Mouse (Mus musculus): ENCODE measurements around the gene Atxn3.
"Not testable (repeated sequence)": the region's sequence is repeated elsewhere in the genome, so short reads cannot be mapped to it uniquely, and the experiment has no call there.

Gene Atxn3

DNA sequence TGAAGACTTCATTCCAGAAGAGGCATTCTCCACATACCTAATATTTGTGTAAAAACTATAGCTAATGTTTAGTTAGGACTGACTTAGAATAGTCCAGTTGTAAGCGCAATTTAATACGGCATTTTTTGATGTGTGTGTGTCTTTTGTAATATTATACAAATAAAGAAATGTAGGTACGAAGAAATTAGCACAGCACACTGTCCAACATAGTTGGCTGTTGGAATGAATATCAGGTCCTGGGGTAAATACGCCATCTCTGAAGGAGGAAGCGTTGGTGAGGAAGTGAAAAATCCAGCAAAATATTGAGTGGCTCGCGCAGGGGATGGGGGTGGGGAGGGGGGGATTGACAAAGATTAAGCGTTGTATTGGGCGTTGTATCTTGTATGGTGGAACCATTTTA is 510 bp upstream of the Atxn3 start:
- no peak for DNase-seq

DNA sequence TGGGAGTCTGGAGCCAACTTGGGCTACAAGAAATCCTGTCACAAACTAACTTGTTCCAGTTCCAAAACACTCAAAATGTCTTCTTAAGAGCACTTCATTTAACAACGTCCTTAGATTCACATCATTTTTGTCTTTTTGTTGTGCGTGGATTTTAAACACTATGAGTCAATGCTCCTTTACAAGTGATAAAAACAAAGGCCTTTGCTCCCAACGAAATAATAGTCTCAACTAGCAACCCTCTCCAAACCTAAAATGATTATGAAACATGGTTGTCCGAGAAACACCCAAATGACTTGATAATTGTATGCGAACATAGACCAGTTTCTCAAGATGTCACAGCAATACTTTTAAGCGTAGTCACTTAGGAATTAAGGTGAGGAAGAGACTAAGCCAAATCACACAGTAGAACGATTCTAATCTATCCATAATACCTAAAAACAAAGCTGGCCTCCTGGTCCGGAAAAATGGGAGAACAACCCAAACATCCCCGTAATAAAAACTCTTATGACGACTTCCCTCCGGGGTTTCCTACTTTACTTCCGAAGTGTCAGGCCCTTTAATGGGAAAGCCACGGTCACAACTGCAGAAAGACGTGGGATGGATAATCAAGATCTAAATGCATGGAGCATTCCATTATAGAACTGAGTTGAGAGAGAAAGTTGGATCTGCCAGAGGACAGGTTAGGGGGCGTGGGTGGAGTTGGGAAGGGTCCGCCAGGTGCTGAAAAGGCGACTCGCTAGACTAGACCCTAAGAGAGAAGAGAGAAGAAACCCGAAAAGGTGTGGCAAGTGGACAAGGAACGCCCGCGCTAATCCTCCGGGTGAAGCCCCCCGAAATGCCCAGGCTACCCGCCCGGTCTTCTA is 736 bp downstream of the Atxn3 start:
- peak in 1 of 2 experiments; percentile 45 for DNase-seq

DNA sequence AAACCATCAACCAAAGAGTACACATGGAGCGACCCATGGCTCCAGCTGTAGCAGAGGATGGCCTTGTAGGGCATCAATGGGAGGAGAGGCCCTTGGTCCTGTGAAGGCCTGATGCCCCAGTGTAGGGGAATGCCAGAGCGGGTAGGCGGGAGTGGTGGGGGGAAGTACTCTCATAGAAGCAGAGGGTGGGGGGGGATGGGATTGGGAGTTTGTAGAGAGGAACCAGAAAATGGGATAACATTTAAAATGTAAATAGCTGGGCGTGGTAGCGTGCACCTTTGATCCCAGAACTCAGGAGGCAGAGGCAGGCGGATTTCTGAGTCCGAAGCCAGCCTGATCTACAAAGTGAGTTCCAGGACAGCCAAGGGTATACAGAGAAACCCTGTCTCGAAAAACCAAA is 2.2 kb downstream of the Atxn3 start:
- not testable (repeated sequence) for DNase-seq

DNA sequence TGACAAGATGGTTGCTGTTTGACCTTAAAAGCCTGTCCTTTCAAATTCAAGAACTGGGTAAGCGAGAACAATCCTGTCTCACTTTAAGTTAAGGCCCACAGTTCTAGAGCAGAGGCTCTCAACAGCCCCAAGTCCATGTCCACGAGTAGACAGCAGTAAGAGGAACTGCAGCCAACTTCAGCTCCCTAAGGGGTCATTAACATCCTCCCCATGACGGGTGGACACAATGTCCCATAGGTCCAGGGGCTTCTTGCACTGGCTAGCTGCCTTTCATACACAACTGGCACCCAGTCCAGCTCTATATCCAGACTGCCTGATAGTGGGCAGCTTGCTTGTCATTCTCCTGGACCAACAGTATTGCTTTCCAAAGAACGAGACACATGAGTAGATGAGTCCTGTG is 9.2 kb downstream of the Atxn3 start:
- no peak for DNase-seq

DNA sequence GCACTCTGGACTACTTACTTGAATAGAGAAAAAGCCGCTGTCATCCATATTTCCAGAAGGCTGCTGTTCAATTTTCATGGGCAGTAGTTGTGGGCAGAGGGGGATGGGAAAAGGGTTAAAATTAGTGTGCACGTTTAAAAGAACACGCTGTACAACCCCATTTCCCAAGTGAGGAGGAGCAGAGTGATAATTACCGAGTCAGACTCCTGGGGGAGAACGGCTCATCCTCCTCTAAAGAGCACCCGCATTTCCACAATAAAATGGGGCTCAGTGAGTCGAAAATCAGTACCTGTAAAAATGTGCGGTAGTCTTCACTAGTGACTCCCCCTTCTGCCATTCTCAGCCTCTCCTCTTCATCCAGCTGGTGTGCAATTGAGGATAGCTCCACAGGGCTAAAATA is 10.1 kb downstream of the Atxn3 start:
- DNase-seq, result no peak

GRCm38 (mm10) chr12:101937572-101937971 is 20.5 kb downstream of the Atxn3 start:
- no peak for DNase-seq

DNA sequence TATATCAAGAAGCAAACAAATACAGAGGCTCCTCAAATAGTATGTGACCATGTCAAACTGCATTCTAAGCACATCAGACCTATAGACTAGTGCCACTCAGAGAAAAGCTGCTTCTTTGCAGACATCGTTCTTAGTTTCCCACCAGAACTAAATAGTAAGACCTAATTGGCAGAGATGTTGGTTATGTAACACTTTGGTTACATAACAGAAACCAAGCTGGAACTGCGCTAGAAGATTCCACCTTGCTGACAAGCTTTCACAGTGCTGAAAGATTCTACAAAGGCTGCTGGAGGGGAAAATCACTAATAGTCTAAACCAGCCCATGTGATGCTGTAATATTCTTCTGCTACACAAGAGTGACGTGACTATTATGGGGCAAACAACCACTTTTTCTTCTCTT is 22.8 kb downstream of the Atxn3 start:
- no peak for DNase-seq

GRCm38 (mm10) chr12:101928423-101928822 is 29.6 kb downstream of the Atxn3 start:
- no peak for DNase-seq

- no peak for DNase-seq
Observed at GRCm38 (mm10) chr12:101922313-101922712, 35.7 kb downstream of the Atxn3 start.

- DNase-seq, result no peak
Observed at GRCm38 (mm10) chr12:101919847-101920246, 38.2 kb downstream of the Atxn3 start.

DNA sequence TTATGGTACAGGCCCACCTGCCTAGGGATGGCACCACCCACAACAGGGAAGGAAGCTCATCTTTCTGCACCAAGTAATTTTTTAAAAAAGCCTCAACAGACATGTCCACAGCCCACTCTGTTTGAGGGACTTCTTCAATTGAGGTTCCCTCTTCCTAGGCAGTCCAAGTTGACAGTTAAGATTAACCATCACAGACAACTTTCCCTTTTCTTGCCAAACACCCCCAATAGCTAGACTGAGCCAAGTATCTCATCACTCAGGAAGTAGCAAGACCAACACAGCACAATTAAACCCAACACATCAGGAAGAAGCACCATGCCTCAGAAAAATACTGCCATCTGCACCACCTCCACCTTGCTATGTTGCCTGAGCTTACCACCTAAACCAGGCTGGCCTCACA is 40.9 kb downstream of the Atxn3 start:
- no peak for DNase-seq

GRCm38 (mm10) chr12:101912626-101913490 is 45.2 kb downstream of the Atxn3 start, which contains the start of gene Trip11:
Gene Trip11, minus strand, starts transcription at chr12:101913267.
- peak; percentile 89 to 93 for DNase-seq

- no peak for DNase-seq
Observed at GRCm38 (mm10) chr12:101911346-101911745, 46.7 kb downstream of the Atxn3 start.

DNA sequence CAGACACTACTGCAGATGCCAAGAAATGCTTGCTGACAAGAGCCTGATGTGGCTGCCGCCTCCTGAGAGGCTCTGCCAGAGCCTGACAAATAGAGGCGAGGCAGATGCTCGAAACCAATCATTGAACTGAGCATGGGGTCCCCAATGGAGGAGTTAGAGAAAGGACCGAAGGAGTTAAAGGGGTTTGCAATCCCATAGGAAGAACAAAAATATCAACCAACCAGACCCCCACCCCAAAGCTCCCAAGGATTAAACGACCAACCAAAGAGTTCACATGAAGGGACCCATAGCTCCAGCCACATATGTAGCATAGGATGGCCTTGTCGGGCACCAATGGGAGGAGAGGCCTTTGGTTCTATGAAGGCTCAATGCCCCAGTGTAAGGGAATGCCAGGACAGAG is 47.7 kb downstream of the Atxn3 start:
- DNase-seq, result no peak

DNA sequence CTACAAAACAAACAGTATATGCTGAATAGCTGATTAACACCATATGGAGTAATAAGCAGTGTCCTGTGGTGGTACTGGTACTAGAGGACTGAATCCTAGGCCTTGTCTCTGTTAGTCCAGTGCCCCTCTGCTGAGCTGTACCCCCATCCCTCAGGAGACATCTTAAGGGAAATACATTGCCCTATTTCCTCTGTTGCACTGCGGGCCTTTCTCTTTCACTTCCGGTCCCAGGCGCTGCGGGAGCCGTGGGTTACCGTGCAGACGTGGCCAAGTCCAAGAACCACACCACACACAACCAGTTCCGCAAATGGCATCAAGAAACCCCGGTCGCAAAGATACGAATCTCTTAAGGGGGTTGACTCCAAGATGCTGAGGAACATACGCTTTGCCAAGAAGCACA is 52.2 kb downstream of the Atxn3 start:
- no peak for DNase-seq

- no peak for DNase-seq
Observed at GRCm38 (mm10) chr12:101904906-101905305, 53.1 kb downstream of the Atxn3 start.

- no peak for DNase-seq
Observed at GRCm38 (mm10) chr12:101904170-101904569, 53.9 kb downstream of the Atxn3 start.

DNA sequence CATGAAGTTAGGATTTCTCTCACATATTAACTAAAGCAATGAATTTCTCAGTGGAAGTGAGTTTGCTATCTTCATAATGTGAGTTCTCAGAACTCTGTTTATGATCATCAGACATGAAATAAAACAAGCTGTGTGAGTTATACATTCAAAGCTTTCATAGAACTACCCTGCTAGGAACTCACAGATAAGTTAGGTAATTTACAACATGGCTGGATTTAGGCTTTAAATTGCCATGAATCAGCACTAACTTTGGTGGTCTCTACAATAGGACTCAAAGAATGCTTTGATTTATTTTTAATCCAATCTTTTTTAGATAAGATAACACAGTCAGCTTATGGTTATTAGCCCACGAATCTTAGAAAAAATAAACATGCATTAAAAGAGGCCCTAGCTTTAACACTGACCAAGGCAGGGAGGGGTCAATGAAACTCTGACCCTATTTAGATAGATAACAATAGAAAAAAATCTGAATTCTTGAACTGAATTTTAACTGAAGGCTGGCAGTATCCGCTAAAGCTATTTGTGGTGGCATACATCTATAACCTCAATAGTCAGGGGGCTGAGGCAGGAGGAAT is 58.3 kb downstream of the Atxn3 start:
- no peak for DNase-seq

GRCm38 (mm10) chr12:101898966-101899365 is 59.1 kb downstream of the Atxn3 start:
- DNase-seq, result no peak

- DNase-seq, result no peak
Observed at GRCm38 (mm10) chr12:101897113-101897512, 60.9 kb downstream of the Atxn3 start.

- DNase-seq, result no peak
Observed at GRCm38 (mm10) chr12:101893296-101893695, 64.8 kb downstream of the Atxn3 start.

DNA sequence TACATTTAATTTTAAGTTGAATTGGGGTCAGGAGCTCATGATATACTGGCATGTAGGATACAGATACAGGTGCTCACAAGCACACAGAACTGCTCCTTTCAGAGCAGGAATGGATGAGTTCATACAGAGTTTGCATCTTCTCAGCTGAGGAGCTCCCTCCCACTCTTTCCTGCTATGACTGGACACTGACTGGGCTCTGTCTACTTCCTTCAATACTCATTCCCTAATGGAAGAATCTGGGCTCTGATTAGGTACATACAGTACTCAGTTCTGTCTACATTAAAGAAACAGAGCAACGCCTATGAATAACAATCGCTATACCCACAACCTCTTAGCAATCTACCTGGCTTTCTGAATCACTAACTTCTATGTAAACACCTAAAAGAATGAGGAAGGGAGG is 65.2 kb downstream of the Atxn3 start:
- DNase-seq, result no peak

DNA sequence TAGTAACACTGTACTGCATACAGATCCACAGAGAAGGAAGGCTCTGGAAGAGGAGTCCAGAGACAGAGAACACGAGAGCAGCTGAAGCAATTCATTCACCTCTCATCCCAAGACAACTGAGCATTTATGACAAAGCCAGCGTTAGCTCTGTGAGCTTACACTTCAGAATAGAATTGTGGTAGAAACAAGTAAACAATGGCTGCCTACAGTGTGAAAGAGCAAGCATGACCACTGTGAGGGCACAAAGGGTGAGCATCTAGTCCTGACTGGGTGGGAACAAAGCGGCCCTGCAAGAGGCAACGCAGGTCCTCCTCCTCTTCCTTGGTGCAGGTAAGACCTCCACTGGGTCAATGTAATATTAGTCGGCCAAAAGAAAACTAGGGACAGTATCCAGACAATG is 67.0 kb downstream of the Atxn3 start:
- no peak for DNase-seq

Data from lung, adult 18-20 months (tissue).